Mouse (Mus musculus): ENCODE data around the gene Ccdc148.

- TF ChIP-seq CTCF (IDR thresholded peaks at IDR 0.05; ENCODE audit: extremely low read depth, insufficient read length, insufficient replicate concordance, low read depth, low read length) = no peak
- TF ChIP-seq POLR2A (IDR thresholded peaks at IDR 0.05; ENCODE audit: low read depth, low read length) = no peak
Measured at GRCm38 (mm10) chr2:58906814-58907516, 253.5 kb downstream of the Ccdc148 start.

Data from small intestine, adult 2 months (tissue).